Comparison of ENCODE assay signal across 8 mouse cellular contexts in the genomic region with DNA sequence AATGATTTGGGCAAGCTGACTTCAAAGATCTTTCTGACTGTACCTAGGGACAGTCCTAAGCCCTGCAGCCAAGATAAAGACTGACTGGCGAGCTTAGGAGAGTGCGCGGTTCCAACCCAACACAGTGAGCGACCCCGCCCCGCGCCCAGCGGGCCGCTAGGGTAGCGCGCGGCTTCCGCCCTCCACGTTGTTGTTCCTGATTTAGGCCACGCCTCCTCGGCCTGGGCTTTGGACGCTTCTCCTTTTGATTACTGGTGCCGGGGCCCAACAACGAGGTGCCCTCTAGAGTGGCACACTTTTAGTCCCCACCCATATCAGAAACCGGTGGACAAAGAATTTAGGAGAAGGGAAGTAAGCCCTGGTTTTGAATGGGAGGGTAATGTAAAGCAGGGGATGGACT. TPM values are rescaled to one million over a fixed set of nuclear protein-coding genes. Genes with fewer than 3 reads are reported as not detected.
DNase-seq lines count a peak whose midpoint lies in the region; ATAC-seq and TF ChIP-seq lines count a peak whose summit lies in the region.

No protein-coding gene starts in this region.

- peak; percentile 71 to 76 for DNase-seq in cerebellum, adult 18-20 months
- no peak for DNase-seq in cerebellum, adult 11 months
- no peak for DNase-seq in brain, embryonic 14.5 days (ENCODE audit: low read depth)
- DNase-seq in forebrain, postnatal 0 days: no peak
- DNase-seq in midbrain, embryonic 14.5 days: peak; percentile 89
- DNase-seq in spleen, postnatal 36 days (ENCODE audit: low spot score in 2 of 2): peak; percentile 92 to 95

- H3K4me3 ChIP-seq in forebrain, postnatal 0 days (ENCODE audit: low read depth, low read length): peak overlapping the region; percentile 99
- peak overlapping the region; percentile 88 for H3K4me3 ChIP-seq in hindbrain, embryonic 15.5 days
- H3K4me3 ChIP-seq in limb, embryonic 13.5 days: peak overlapping the region; percentile 98
- peak overlapping the region; percentile 91 for H3K4me3 ChIP-seq in midbrain, embryonic 14.5 days (replicated peaks; ENCODE audit: low read depth, low read length)

- peak overlapping the region; percentile 96 for H3K27ac ChIP-seq in forebrain, postnatal 0 days (ENCODE audit: low read depth, low read length)
- H3K27ac ChIP-seq in hindbrain, embryonic 15.5 days (replicated peaks): peak overlapping the region; percentile 95
- H3K27ac ChIP-seq in limb, embryonic 13.5 days: peak overlapping the region; percentile 85
- H3K27ac ChIP-seq in midbrain, embryonic 14.5 days (replicated peaks; ENCODE audit: low read depth, low read length): peak overlapping the region; percentile 93

- peak overlapping the region; percentile 97 for H3K9ac ChIP-seq in forebrain, postnatal 0 days
- H3K9ac ChIP-seq in hindbrain, embryonic 15.5 days: peak overlapping the region; percentile 25
- peak overlapping the region; percentile 50; the same call in 1 of the 2 replicates for H3K9ac ChIP-seq in limb, embryonic 13.5 days
- H3K9ac ChIP-seq in midbrain, embryonic 14.5 days (replicated peaks; ENCODE audit: low read length): peak overlapping the region; percentile 38

- TF ChIP-seq CTCF in brain, embryonic 14.5 days (IDR thresholded peaks at IDR 0.05; ENCODE audit: borderline replicate concordance, extremely low read depth, insufficient read depth, insufficient read length): peak; percentile 30; the same call in 1 of the 2 replicates
- peak; percentile 37 for TF ChIP-seq CTCF in forebrain, postnatal 0 days (IDR thresholded peaks at IDR 0.05; ENCODE audit: low read depth)

- no peak for TF ChIP-seq POLR2A in brain, embryonic 14.5 days (IDR thresholded peaks at IDR 0.05; ENCODE audit: borderline replicate concordance, extremely low read depth, insufficient read depth, insufficient read length, poor library complexity, severe bottlenecking)

- no peaks in the 10 kb centered on the region for H3K27me3 ChIP-seq in forebrain, postnatal 0 days (ENCODE audit: insufficient read depth, low read length)
- no peaks in the 10 kb centered on the region for H3K27me3 ChIP-seq in hindbrain, embryonic 15.5 days
- H3K27me3 ChIP-seq in limb, embryonic 13.5 days: peaks cover 7% of the 10 kb centered on the region
- H3K27me3 ChIP-seq in midbrain, embryonic 14.5 days (ENCODE audit: control insufficient read depth, insufficient read depth, low read length): no peaks in the 10 kb centered on the region

- H3K4me2 ChIP-seq in forebrain, postnatal 0 days (ENCODE audit: low read depth): peak overlapping the region; percentile 78
- H3K4me2 ChIP-seq in hindbrain, embryonic 15.5 days: peak overlapping the region; percentile 85
- H3K4me2 ChIP-seq in limb, embryonic 13.5 days (replicated peaks): peak overlapping the region; percentile 90
- peak overlapping the region; percentile 87 for H3K4me2 ChIP-seq in midbrain, embryonic 14.5 days (ENCODE audit: low read length)

- H3K4me1 ChIP-seq in forebrain, postnatal 0 days (ENCODE audit: insufficient read depth): peaks cover 11% of the 10 kb centered on the region; the same call in 1 of the 2 replicates
- H3K4me1 ChIP-seq in hindbrain, embryonic 15.5 days (replicated peaks): peaks cover 34% of the 10 kb centered on the region
- H3K4me1 ChIP-seq in limb, embryonic 13.5 days: peaks cover 43% of the 10 kb centered on the region
- peaks cover 12% of the 10 kb centered on the region for H3K4me1 ChIP-seq in midbrain, embryonic 14.5 days (ENCODE audit: control insufficient read depth, insufficient read depth, low read length)

- peak; percentile 28 for ATAC-seq in forebrain, postnatal 0 days
- peak; percentile 27 for ATAC-seq in hindbrain, embryonic 15.5 days (ENCODE audit: low FRiP score, low read depth)
- ATAC-seq in limb, embryonic 13.5 days (ENCODE audit: low FRiP score, low read depth): peak; percentile 48
- peak; percentile 49 for ATAC-seq in midbrain, embryonic 14.5 days (ENCODE audit: low FRiP score, low TSS enrichment)

- no peaks in the 10 kb centered on the region for H3K36me3 ChIP-seq in forebrain, postnatal 0 days (ENCODE audit: insufficient read depth)
- H3K36me3 ChIP-seq in hindbrain, embryonic 15.5 days: no peaks in the 10 kb centered on the region
- no peaks in the 10 kb centered on the region for H3K36me3 ChIP-seq in limb, embryonic 13.5 days
- no peaks in the 10 kb centered on the region for H3K36me3 ChIP-seq in midbrain, embryonic 14.5 days (ENCODE audit: control insufficient read depth, insufficient read depth, low read length)

- no peaks in the 10 kb centered on the region for H3K9me3 ChIP-seq in forebrain, postnatal 0 days (ENCODE audit: low read length)
- no peaks in the 10 kb centered on the region for H3K9me3 ChIP-seq in hindbrain, embryonic 15.5 days
- no peaks in the 10 kb centered on the region for H3K9me3 ChIP-seq in limb, embryonic 13.5 days
- no peaks in the 10 kb centered on the region for H3K9me3 ChIP-seq in midbrain, embryonic 14.5 days (ENCODE audit: control insufficient read depth, low read length)

- whole genome bisulfite sequencing in forebrain, postnatal 0 days: under 1% methylated on average over 20 of the region's 20 CpGs
- under 1% methylated on average over 20 of the region's 20 CpGs for WGBS in hindbrain, embryonic 15.5 days
- under 1% methylated on average over 20 of the region's 20 CpGs for WGBS in limb, embryonic 13.5 days
- WGBS in midbrain, embryonic 14.5 days: under 1% methylated on average over 20 of the region's 20 CpGs

RNA-seq across cellular contexts. Expression of a gene that starts 0.9 kb away (rescaled TPM):
- 21.5 and 33.4 TPM in 2 replicates for polyA plus RNA-seq in brain, embryonic 14.5 days (2012; rRNA removed)
- total RNA-seq in forebrain, postnatal 0 days (2014; rRNA removed): 14.2 and 15.9 TPM in 2 replicates
- 6.8 and 8.1 TPM in 2 replicates for polyA plus RNA-seq in forebrain, postnatal 0 days (2015; fragmentation: Nextera tagmentation; extraction: Ambion mirVana)
- polyA plus RNA-seq in hindbrain, embryonic 15.5 days (2015; fragmentation: Nextera tagmentation; extraction: Ambion mirVana): 8.7 and 9.7 TPM in 2 replicates
- polyA plus RNA-seq in limb, embryonic 13.5 days (2015; fragmentation: Nextera tagmentation; extraction: Ambion mirVana): 5.3 and 5.8 TPM in 2 replicates
- 9.8 and 10.3 TPM in 2 replicates for polyA plus RNA-seq in midbrain, embryonic 14.5 days (2014; fragmentation: Nextera tagmentation; extraction: Ambion mirVana)

RNA-seq across cellular contexts. Expression of a gene that starts 59.2 kb away (rescaled TPM):
- 13.5 and 18.5 TPM in 2 replicates for polyA plus RNA-seq in brain, embryonic 14.5 days (2012; rRNA removed)
- 18.7 and 19.9 TPM in 2 replicates for total RNA-seq in forebrain, postnatal 0 days (2014; rRNA removed)
- 17.5 and 22.0 TPM in 2 replicates for polyA plus RNA-seq in forebrain, postnatal 0 days (2015; fragmentation: Nextera tagmentation; extraction: Ambion mirVana)
- polyA plus RNA-seq in hindbrain, embryonic 15.5 days (2015; fragmentation: Nextera tagmentation; extraction: Ambion mirVana): 51.9 and 53.5 TPM in 2 replicates
- polyA plus RNA-seq in limb, embryonic 13.5 days (2015; fragmentation: Nextera tagmentation; extraction: Ambion mirVana): 56.6 and 61.1 TPM in 2 replicates
- 34.4 and 41.1 TPM in 2 replicates for polyA plus RNA-seq in midbrain, embryonic 14.5 days (2014; fragmentation: Nextera tagmentation; extraction: Ambion mirVana)

Comparison
In these comparisons a context has a peak if more than half of its experiments do, and no peak if none do; other contexts are left out.
1. DNase-seq: peak in cerebellum, adult 18-20 months (2 of 2), midbrain, embryonic 14.5 days (single experiment) and spleen, postnatal 36 days (2 of 2); none in cerebellum, adult 11 months (single experiment), brain, embryonic 14.5 days (single experiment) and forebrain, postnatal 0 days (single experiment).
2. H3K9ac ChIP-seq: peak in every context shown above with its lines; median percentile 97 in forebrain, postnatal 0 days; 50 in limb, embryonic 13.5 days; 38 in midbrain, embryonic 14.5 days; 25 in hindbrain, embryonic 15.5 days.
3. Peak in every context shown above with its lines, with median percentiles within 50 percentile points of each other: ATAC-seq, H3K27ac ChIP-seq, H3K4me2 ChIP-seq and H3K4me3 ChIP-seq.